Mouse (Mus musculus): ENCODE results near the gene Rnaseh2a.
"Not testable (repeated sequence)": the region's sequence is repeated elsewhere in the genome, so short reads cannot be mapped to it uniquely, and the experiment has no call there.

GRCm38 (mm10) chr8:84907979-84908378, 61.6 kb downstream of the Rnaseh2a start:
- not testable (repeated sequence) for TF ChIP-seq CTCF, EP300 (IDR thresholded peaks at IDR 0.05)
